Mouse (Mus musculus): ENCODE data around the gene Ces2g.

Gene Ces2g

DNA sequence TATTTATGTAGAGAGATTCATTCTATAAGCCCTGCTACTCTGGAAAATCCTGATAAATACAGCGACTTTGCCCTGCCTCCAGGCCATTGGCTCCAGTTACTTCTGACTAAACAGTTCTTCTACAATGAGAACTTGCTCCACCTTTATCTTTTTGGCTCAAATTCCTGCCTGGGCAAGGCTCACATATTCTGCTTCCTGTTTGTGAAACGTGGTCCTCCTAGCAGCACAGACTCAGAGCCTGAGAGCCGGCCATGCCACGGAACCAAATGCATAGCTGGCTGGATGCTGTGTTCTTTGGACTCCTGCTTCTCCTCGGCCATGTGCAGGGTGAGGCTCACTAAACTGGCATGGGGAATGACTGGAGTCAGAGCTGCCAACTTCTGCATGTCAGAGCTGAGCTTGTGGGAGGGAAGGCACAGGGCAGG is at the start of gene Ces2g:
TSS of gene Ces2g (plus strand) at position 182 of the 425 bp plus-strand sequence.
- peak in 1 of 2 experiments; percentile 24 for DNase-seq (ENCODE audit: low spot score in 2 of 2)

GRCm38 (mm10) chr8:104925972-104926596 is 35.4 kb upstream of the Ces2g start, which contains the start of gene Ces2e:
Gene Ces2e, plus strand, starts transcription at chr8:104926260.
- DNase-seq (ENCODE audit: low spot score in 2 of 2) = no peak

DNA sequence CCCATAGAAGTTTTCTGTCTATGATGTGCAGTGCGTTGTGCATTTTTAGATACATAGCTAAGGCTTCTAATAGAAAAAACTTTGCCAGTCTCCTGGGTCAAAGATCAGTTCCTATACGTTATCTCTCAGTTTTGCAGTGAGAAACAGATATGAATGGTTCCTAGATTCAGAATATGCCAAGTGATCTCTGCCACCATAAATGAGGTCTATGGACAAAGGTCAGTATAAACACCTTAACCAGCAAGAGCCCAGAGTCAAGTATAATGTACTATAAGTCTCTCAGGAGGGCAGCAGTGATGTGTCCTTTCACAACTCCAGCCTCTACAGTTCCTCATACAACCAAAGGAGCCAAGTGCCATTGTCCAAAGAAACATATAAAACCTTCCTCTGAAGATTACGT is 34.2 kb upstream of the Ces2g start:
- no peak for DNase-seq (ENCODE audit: low spot score in 2 of 2)

- no peak for DNase-seq (ENCODE audit: low spot score in 2 of 2)
Observed at GRCm38 (mm10) chr8:104944665-104945064, 16.9 kb upstream of the Ces2g start.

- DNase-seq (ENCODE audit: low spot score in 2 of 2) = no peak
Observed at GRCm38 (mm10) chr8:104947056-104947455, 14.5 kb upstream of the Ces2g start, which contains the start of gene Ces2f. Gene Ces2f, plus strand, starts transcription at chr8:104947356.

- DNase-seq (ENCODE audit: low spot score in 2 of 2) = no peak
Observed at GRCm38 (mm10) chr8:104949031-104949430, 12.5 kb upstream of the Ces2g start.

DNA sequence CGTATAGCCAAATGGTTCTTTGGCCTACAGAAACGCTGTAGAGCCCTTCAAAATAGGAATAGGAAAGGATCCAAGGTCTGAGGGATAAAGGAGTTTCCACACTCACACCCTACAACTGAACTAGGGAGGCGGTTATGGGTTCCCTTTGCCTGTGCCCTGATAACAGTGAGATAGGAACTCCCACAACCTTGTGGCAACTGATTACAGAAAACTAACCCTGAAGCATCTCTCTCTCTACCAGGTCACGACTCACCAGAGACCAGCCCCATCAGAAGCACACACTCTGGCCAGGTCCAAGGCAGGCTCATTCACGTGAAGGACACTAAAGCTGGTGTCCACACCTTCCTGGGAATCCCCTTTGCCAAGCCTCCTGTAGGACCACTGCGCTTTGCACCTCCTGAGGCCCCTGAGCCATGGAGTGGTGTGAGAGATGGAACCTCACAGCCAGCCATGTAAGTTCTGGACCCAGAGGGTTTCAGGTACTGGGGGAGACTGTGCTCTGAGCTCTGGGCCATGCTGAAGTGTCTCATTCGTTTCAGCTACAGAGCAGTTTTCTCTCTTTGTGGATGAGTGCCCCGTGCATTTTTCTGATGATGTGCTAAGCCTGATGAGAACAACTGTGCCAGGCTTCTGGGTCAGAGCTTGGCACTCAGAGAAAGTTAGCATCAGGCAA is 847 bp downstream of the Ces2g start:
- DNase-seq (ENCODE audit: low spot score in 2 of 2) = no peak

- DNase-seq (ENCODE audit: low spot score in 2 of 2) = no peak
Observed at GRCm38 (mm10) chr8:104963375-104963894, 1.9 kb downstream of the Ces2g start.

GRCm38 (mm10) chr8:104984126-104984525 is 22.6 kb downstream of the Ces2g start:
- no peak for DNase-seq (ENCODE audit: low spot score in 2 of 2)

DNA sequence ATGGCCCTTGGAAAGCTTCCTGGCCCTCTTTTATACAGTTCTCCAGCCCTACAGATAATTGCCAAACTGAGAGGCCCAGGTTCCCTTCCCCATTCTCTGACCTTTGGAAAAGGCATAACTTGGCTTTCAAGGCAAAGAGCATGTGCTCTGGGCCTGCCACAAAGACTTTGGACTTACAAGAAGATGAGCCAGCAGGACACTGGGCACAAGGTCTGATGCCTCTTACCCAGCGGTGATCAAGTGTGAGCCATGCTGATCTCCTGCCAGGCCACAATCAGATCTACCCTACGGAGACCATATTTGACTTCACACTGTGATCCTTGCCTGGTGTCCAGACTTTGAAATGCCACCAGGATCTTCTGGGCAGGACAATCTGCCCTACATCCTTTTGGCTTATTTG is 23.4 kb downstream of the Ces2g start:
- DNase-seq (ENCODE audit: low spot score in 2 of 2) = no peak

DNA sequence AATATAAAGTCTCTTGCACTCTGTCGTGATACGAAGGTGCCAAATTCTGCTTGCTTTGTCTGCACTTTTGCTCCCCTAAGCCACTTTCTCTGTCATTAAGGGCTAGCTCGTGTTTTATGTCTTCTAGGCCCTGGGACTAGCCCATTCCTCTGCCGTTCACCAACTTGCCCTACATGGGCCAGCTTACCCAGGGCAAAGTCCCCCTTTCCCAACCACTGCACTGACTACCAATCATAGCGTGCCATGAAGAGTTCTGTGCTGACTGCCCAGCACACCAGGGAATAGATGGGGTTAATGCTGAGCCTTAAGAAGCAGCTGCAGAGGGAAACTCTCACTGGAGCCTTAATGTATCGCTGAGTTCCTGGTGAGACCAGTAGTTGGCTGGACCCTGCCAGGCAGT is 36.7 kb downstream of the Ces2g start:
- DNase-seq (ENCODE audit: low spot score in 2 of 2) = no peak

DNA sequence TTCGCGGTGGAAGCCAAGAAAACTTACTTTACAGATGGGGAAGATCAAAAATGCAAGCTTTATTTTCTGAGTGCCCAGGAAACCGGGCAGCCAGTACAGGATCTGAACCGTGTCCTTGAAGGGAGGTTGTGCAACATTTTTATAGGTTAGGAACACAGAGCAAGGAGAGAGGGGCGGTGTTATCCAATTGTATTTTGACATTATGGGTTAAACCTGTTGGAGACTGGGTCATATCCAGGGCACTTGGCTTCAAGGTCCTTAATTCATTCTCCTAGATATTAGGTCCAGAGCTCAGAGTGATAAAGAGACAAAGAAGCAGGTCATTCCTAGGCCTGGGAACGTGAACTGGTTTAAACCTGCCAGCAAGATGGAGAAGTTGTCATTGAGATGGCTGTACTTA is 37.7 kb downstream of the Ces2g start:
- no peak for DNase-seq (ENCODE audit: low spot score in 2 of 2)

- DNase-seq (ENCODE audit: low spot score in 2 of 2) = no peak
Observed at GRCm38 (mm10) chr8:105000586-105000985, 39.1 kb downstream of the Ces2g start, which contains the start of gene Ces2h. Gene Ces2h, plus strand, starts transcription at chr8:105000853.

DNA sequence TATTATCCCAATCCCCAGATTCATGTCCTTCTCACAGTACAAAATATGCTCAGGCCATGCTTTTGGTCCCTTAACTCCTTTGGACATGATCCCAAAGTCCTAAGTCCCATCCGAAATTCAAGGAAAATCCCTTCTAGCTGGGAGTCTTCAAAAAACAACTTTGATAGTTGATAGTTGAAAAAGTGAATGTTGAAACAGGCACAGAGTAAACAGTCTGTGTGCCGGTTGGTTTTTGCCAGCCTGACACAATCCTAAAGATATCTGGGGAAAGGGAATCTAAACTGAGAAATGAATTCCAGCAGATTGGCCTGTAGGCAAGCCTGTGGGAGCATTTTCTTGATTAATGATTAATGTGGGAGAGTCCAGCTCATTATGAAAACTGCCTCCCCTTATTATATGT is 48.5 kb downstream of the Ces2g start:
- no peak for DNase-seq (ENCODE audit: low spot score in 2 of 2)

DNA sequence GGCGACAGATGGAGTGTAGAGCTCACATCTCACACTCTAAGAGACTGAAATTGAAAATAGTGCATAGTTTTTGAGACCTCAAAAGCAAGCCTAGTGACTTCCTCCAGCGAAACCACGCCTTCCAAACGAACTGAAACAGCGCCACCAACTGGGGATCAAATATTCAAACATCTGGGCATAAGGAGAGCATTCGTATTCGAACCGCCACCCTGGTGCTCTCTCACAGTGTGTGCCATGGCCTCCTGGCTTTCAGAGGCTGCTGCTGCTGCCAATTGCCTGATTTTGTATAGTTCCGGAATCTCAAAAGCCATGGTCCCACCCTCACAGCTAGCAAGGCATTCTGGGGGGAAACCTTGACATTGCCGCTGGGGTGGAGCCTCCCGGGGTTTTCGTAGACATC is 49.6 kb downstream of the Ces2g start:
- DNase-seq (ENCODE audit: low spot score in 2 of 2) = peak in 1 of 2 experiments; percentile 55

DNA sequence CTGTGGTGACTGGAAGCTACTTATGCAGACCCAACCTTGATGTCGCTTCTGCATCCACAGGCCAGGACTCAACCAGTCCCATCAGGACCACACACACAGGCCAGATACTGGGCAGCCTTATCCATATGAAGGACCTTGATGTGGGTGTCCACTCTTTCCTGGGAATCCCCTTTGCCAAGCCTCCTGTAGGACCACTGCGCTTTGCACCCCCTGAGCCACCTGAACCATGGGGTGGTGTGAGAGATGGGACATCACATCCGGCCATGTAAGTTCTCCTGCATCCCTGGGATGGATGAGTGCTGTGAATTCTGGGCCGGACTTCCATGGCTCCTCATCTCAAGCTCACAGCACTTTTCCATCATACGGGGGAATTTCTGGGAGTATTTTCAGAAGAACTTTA is 52.9 kb downstream of the Ces2g start:
- DNase-seq (ENCODE audit: low spot score in 2 of 2) = peak in 1 of 2 experiments; percentile 50

Measured in urinary bladder, postnatal 4 days (tissue).